Mouse (Mus musculus) limb, embryonic 13.5 days (tissue): ENCODE data around the gene Retsat. TPM values are rescaled to one million over a fixed set of nuclear protein-coding genes. Genes with fewer than 3 reads are reported as not detected.

Source experiments
- ATAC-seq: fragments of 200-750 bp; cut with Nextera tagmentation; 2 replicates; pipeline ENCODE4 v1.8.0; 2017; ENCODE audit warnings: low read depth, moderate number of reproducible peaks, moderate TSS enrichment; ENCODE audit not compliant: low FRiP score
- H3K27ac ChIP-seq: fragments of 300-500 bp; sonication (generic); 2 replicates; pipeline ENCODE4 v1.5.1; 2015; ENCODE audit warnings: inconsistent platforms, mild to moderate bottlenecking, moderate library complexity
- H3K27me3 ChIP-seq: fragments of 300-500 bp; sonication (generic); 2 replicates; pipeline ENCODE4 v1.6.1; 2015; ENCODE audit warnings: mild to moderate bottlenecking, inconsistent platforms
- H3K36me3 ChIP-seq: fragments of 300-500 bp; sonication (generic); 2 replicates; pipeline ENCODE4 v1.6.1; 2015; ENCODE audit warnings: inconsistent platforms, mild to moderate bottlenecking, moderate library complexity
- H3K4me1 ChIP-seq: fragments of 300-500 bp; sonication (generic); 2 replicates; pipeline ENCODE4 v1.6.1; 2015; ENCODE audit warnings: inconsistent platforms
- H3K4me2 ChIP-seq: fragments of 300-500 bp; sonication (generic); replicated peaks from 2 replicates; pipeline ENCODE4 v1.6.1; 2015; ENCODE audit warnings: inconsistent platforms, mild to moderate bottlenecking, moderate library complexity
- H3K4me3 ChIP-seq: fragments of 300-500 bp; sonication (generic); 2 replicates; pipeline ENCODE4 v1.5.1; 2015; ENCODE audit warnings: moderate library complexity, mild to moderate bottlenecking, inconsistent platforms
- H3K9ac ChIP-seq: fragments of 300-500 bp; sonication (generic); 2 replicates; pipeline ENCODE4 v1.6.1; 2015; ENCODE audit warnings: mild to moderate bottlenecking, inconsistent platforms
- H3K9me3 ChIP-seq: fragments of 300-500 bp; sonication (generic); 2 replicates; pipeline ENCODE4 v1.6.1; 2016; ENCODE audit warnings: inconsistent platforms
- WGBS: fragments of 180-500 bp; shearing (Covaris S2); methylation state at CpG from one replicate; pipeline ENCODE4 v1.1.7; 2015; 5-methylcytosine and 5-hydroxymethylcytosine counted together
- polyA plus RNA-seq: library from polyadenylated mRNA; unstranded; fragments of >200 nt; fragmentation: Nextera tagmentation; extraction: Ambion mirVana; gene quantifications from 2 replicates; pipeline ENCODE4 v1.2.1, GENCODE M21; 2015

The Retsat gene
- polyA plus RNA-seq, 1 experiment from 2014 or later: 15.1 TPM

GRCm38 (mm10) chr6:72655309-72656052, 57.2 kb downstream of the Retsat start:
- 5% methylated on average over 20 of the region's 20 CpGs for WGBS
- Histone ChIP-seq H3K9ac (peak overlapping the region; percentile 60), H3K36me3 (no peaks in the 10 kb centered on the region), H3K9me3 (no peaks in the 10 kb centered on the region), H3K27ac (peak overlapping the region; percentile 97), H3K4me3 (peak overlapping the region; percentile 41), H3K4me1 (peaks cover 75% of the 10 kb centered on the region), H3K4me2 (peak overlapping the region; percentile 73), H3K27me3 (no peaks in the 10 kb centered on the region)
- peak; percentile 88 for ATAC-seq

- Histone ChIP-seq H3K9me3 (no peaks in the 10 kb centered on the region), H3K4me1 (peaks cover 75% of the 10 kb centered on the region), H3K4me3 (peak overlapping the region; percentile 41), H3K4me2 (peak overlapping the region; percentile 73), H3K27ac (peak overlapping the region; percentile 97), H3K36me3 (no peaks in the 10 kb centered on the region), H3K27me3 (no peaks in the 10 kb centered on the region), H3K9ac (peak overlapping the region; percentile 59)
- no peak for ATAC-seq
- 42% methylated on average over 7 of the region's 7 CpGs for WGBS
Observed at GRCm38 (mm10) chr6:72656053-72656442, 57.8 kb downstream of the Retsat start.

- 60% methylated on average over 3 of the region's 3 CpGs for WGBS
- Histone ChIP-seq H3K4me3 (no peak overlapping the region), H3K4me1 (peaks cover 81% of the 10 kb centered on the region), H3K4me2 (no peak overlapping the region), H3K27ac (no peak overlapping the region), H3K9ac (no peak overlapping the region), H3K36me3 (no peaks in the 10 kb centered on the region), H3K9me3 (no peaks in the 10 kb centered on the region), H3K27me3 (no peaks in the 10 kb centered on the region)
- no peak for ATAC-seq
Observed at GRCm38 (mm10) chr6:72658006-72658405, 59.7 kb downstream of the Retsat start.

Other genes with a start within 250 kb of the Retsat start
- gene Tmem150a, start 243.0 kb upstream of the Retsat start, polyA plus RNA-seq: 12.1 and 14.6 TPM in 2 replicates
- 90.9 and 94.0 TPM in 2 replicates for gene Rnf181, start 231.5 kb upstream of the Retsat start, polyA plus RNA-seq
- 21.1 and 22.6 TPM in 2 replicates for gene Vamp5, start 218.0 kb upstream of the Retsat start, polyA plus RNA-seq
- gene Vamp8, start 207.8 kb upstream of the Retsat start, polyA plus RNA-seq: 143 and 146 TPM in 2 replicates
- gene Ggcx, start 184.2 kb upstream of the Retsat start, polyA plus RNA-seq: 43.5 and 47.8 TPM in 2 replicates
- gene Mat2a, start 158.9 kb upstream of the Retsat start, polyA plus RNA-seq: 426 and 435 TPM in 2 replicates
- 0.15 and 0.28 TPM in 2 replicates for gene Sh2d6, start 76.8 kb upstream of the Retsat start, polyA plus RNA-seq
- 35.8 and 41.3 TPM in 2 replicates for gene Capg, start 54.1 kb upstream of the Retsat start, polyA plus RNA-seq
- gene Elmod3, start 62 bp upstream of the Retsat start, polyA plus RNA-seq: 15.3 and 16.7 TPM in 2 replicates
- 22.0 and 23.0 TPM in 2 replicates for gene Tgoln1, start 18.5 kb downstream of the Retsat start, polyA plus RNA-seq
- gene Tcf7l1, start 190.8 kb downstream of the Retsat start, polyA plus RNA-seq: 46.8 and 47.3 TPM in 2 replicates